Comparison of ENCODE assay signal across 9 mouse cellular contexts in the genomic region with DNA sequence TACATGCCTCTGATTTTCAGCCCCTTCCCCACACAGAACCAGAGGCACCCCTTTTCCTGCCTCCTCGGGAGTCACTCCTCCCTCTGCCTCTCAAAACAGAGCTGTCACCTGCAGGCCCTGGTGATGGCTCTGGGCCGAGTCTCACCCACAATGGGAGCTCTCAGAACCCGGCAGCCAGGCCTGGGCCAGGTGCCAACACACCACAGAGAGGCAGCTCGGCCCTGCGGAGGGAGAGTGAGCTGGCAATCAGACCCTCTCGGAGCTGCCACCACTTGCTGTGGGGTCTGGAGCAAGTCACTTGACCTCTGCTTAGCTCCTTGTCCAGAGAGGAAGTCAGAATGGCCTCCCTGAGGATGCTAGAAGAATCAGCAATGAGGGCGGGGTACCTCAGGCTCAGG.
DNase-seq lines count a peak whose midpoint lies in the region; ATAC-seq and TF ChIP-seq lines count a peak whose summit lies in the region.
"Had no signal": no experiment of that assay in that cellular context is flagged by ENCODE, and none has a peak within 500 bp of the region (broad histone marks: within the 10 kb centered on the region; RNA-seq: fewer than 3 reads in every experiment).

No protein-coding gene starts in this region.

- H3K4me1 ChIP-seq in forebrain, postnatal 0 days (ENCODE audit: insufficient read depth) = no peaks in the 10 kb centered on the region
- peaks cover 13% of the 10 kb centered on the region; the same call in 1 of the 2 replicates for H3K4me1 ChIP-seq in hindbrain, embryonic 16.5 days (ENCODE audit: control insufficient read depth, insufficient read depth, low read depth, low read length)
- H3K4me1 ChIP-seq in neural tube, embryonic 14.5 days (ENCODE audit: control insufficient read depth, insufficient read depth, low read length) = no peaks in the 10 kb centered on the region

- 18% methylated on average over 7 of the region's 7 CpGs for WGBS in forebrain, postnatal 0 days
- 29% methylated on average over 7 of the region's 7 CpGs for WGBS in hindbrain, embryonic 16.5 days
- 45% methylated on average over 7 of the region's 7 CpGs for WGBS in neural tube, embryonic 14.5 days

- TF ChIP-seq CTCF in forebrain, postnatal 0 days (IDR thresholded peaks at IDR 0.05; ENCODE audit: low read depth) = no peak

- intact Hi-C loops in left cerebral cortex, postnatal 14 days (cut with DNase I) = no loop called here

- H3K4me2 ChIP-seq in forebrain, postnatal 0 days (ENCODE audit: low read depth) = no peak overlapping the region
- no peak overlapping the region for H3K4me2 ChIP-seq in hindbrain, embryonic 16.5 days (ENCODE audit: low read length)
- peak overlapping the region; percentile 2; the same call in 1 of the 2 replicates for H3K4me2 ChIP-seq in neural tube, embryonic 14.5 days (ENCODE audit: low read depth, low read length)

- peak; percentile 95 for ATAC-seq in forebrain, postnatal 0 days
- peak; percentile 97 for ATAC-seq in hindbrain, embryonic 16.5 days
- peak; percentile 97 for ATAC-seq in neural tube, embryonic 14.5 days (ENCODE audit: low read depth)

- peak overlapping the region; percentile 62; the same call in 1 of the 2 replicates for H3K27ac ChIP-seq in forebrain, postnatal 0 days (ENCODE audit: low read depth, low read length)
- H3K27ac ChIP-seq in hindbrain, embryonic 16.5 days (ENCODE audit: low read depth, low read length) = peak overlapping the region; percentile 64
- H3K27ac ChIP-seq in neural tube, embryonic 14.5 days (ENCODE audit: low read depth, low read length) = no peak overlapping the region

- peak; percentile 22 to 49 for DNase-seq in adrenal gland, adult (ENCODE audit: inconsistent age in 2 of 2, low spot score in 1 of 2)
- DNase-seq in adrenal gland, adult 8-10 months = no peak
- peak; percentile 89 for DNase-seq in brain, adult 2 months (ENCODE audit: low read depth, low spot score)
- DNase-seq in forebrain, postnatal 0 days = peak; percentile 85
- DNase-seq in left cerebral cortex, postnatal 14 days (ENCODE audit: low spot score in 2 of 2) = peak; percentile 81 to 84
- DNase-seq in T-cell, adult 2 months (ENCODE audit: low spot score) = no peak

- no peaks in the 10 kb centered on the region for H3K27me3 ChIP-seq in forebrain, postnatal 0 days (ENCODE audit: insufficient read depth, low read length)
- peaks cover 2% of the 10 kb centered on the region; the same call in 1 of the 2 replicates for H3K27me3 ChIP-seq in hindbrain, embryonic 16.5 days (replicated peaks; ENCODE audit: control insufficient read depth, insufficient read depth, low read length)
- no peaks in the 10 kb centered on the region for H3K27me3 ChIP-seq in neural tube, embryonic 14.5 days (ENCODE audit: control insufficient read depth, insufficient read depth, low read length)

- H3K36me3 ChIP-seq in forebrain, postnatal 0 days (ENCODE audit: insufficient read depth) = no peaks in the 10 kb centered on the region
- H3K36me3 ChIP-seq in hindbrain, embryonic 16.5 days (ENCODE audit: control insufficient read depth, insufficient read depth, low read length) = no peaks in the 10 kb centered on the region
- H3K36me3 ChIP-seq in neural tube, embryonic 14.5 days (ENCODE audit: control insufficient read depth, insufficient read depth, low read length) = no peaks in the 10 kb centered on the region

- no peak overlapping the region for H3K4me3 ChIP-seq in forebrain, postnatal 0 days (ENCODE audit: low read depth, low read length)
- H3K4me3 ChIP-seq in hindbrain, embryonic 16.5 days (ENCODE audit: low read length) = no peak overlapping the region
- no peak overlapping the region for H3K4me3 ChIP-seq in neural tube, embryonic 14.5 days (ENCODE audit: low read depth, low read length)
- H3K4me3 ChIP-seq: myocyte had no signal

- H3K9ac ChIP-seq in forebrain, postnatal 0 days = no peak overlapping the region
- no peak overlapping the region for H3K9ac ChIP-seq in hindbrain, embryonic 16.5 days (ENCODE audit: low read depth, low read length)
- H3K9ac ChIP-seq in neural tube, embryonic 14.5 days (replicated peaks; ENCODE audit: low read depth, low read length) = no peak overlapping the region

- H3K9me3 ChIP-seq in forebrain, postnatal 0 days (ENCODE audit: low read length) = no peaks in the 10 kb centered on the region
- H3K9me3 ChIP-seq in hindbrain, embryonic 16.5 days (ENCODE audit: control insufficient read depth, low read length) = no peaks in the 10 kb centered on the region
- no peaks in the 10 kb centered on the region for H3K9me3 ChIP-seq in neural tube, embryonic 14.5 days (ENCODE audit: control insufficient read depth, low read length)

Comparison
In these comparisons a context has a peak if more than half of its experiments do, and no peak if none do; other contexts are left out.
1. DNase-seq: peak in adrenal gland, adult (2 of 2), brain, adult 2 months (single experiment), forebrain, postnatal 0 days (single experiment) and left cerebral cortex, postnatal 14 days (2 of 2); none in adrenal gland, adult 8-10 months (single experiment) and T-cell, adult 2 months (single experiment).
2. Peak in every context shown above with its lines, with median percentiles within 50 percentile points of each other: ATAC-seq.